Mouse (Mus musculus) heart, postnatal 0 days (tissue): ENCODE measurements around the gene Glmp. TPM values are rescaled to one million over a fixed set of nuclear protein-coding genes. Genes with fewer than 3 reads are reported as not detected.
A peak's percentile ranks its signal among the peaks of the same experiment; 100 is the strongest.

Experiments used
- ATAC-seq: fragments of 200-750 bp; cut with Nextera tagmentation; 2 replicates; pipeline ENCODE4 v1.8.0; 2017; ENCODE audit warnings: low read depth, moderate number of reproducible peaks, moderate library complexity; ENCODE audit not compliant: insufficient read depth
- DNase-seq: peaks from one replicate; pipeline ENCODE4 v3.0.0-alpha.2; 2016; ENCODE audit warnings: low spot score
- H3K27ac ChIP-seq: fragments of 300-500 bp; sonication (generic); 2 replicates; pipeline ENCODE4 v1.5.1; 2014; ENCODE audit warnings: low read depth, mild to moderate bottlenecking
- H3K27me3 ChIP-seq: fragments of 300-500 bp; sonication (generic); 2 replicates; pipeline ENCODE4 v1.6.1; 2014; ENCODE audit warnings: low read length, mixed read lengths; ENCODE audit not compliant: control insufficient read depth, insufficient read depth
- H3K36me3 ChIP-seq: fragments of 300-500 bp; sonication (generic); replicated peaks from 2 replicates; pipeline ENCODE4 v1.6.1; 2014; ENCODE audit warnings: low read length, mixed read lengths; ENCODE audit not compliant: control insufficient read depth, insufficient read depth
- H3K4me1 ChIP-seq: fragments of 300-500 bp; sonication (generic); 2 replicates; pipeline ENCODE4 v1.6.1; 2014; ENCODE audit warnings: antibody characterized with exemption; ENCODE audit not compliant: control insufficient read depth, insufficient read depth
- H3K4me2 ChIP-seq: fragments of 300-500 bp; sonication (generic); 2 replicates; pipeline ENCODE4 v1.6.1; 2014; ENCODE audit warnings: low read depth, mild to moderate bottlenecking, low read length, moderate library complexity
- H3K4me3 ChIP-seq: fragments of 300-500 bp; sonication (generic); 2 replicates; pipeline ENCODE4 v1.5.1; 2014; ENCODE audit warnings: low read depth, low read length
- H3K9ac ChIP-seq: fragments of 300-500 bp; sonication (generic); replicated peaks from 2 replicates; pipeline ENCODE4 v1.6.1; 2014; ENCODE audit warnings: low read depth, low read length, mixed read lengths
- H3K9me3 ChIP-seq: fragments of 300-500 bp; sonication (generic); replicated peaks from 2 replicates; pipeline ENCODE4 v1.6.1; 2016; ENCODE audit warnings: low read length; ENCODE audit not compliant: control insufficient read depth
- CTCF ChIP-seq: IDR thresholded peaks from 2 replicates; pipeline ENCODE4 v1.5.1; 2016; ENCODE audit warnings: antibody characterized with exemption, control low read depth, low read depth
- EP300 ChIP-seq: IDR thresholded peaks from 2 replicates; pipeline ENCODE4 v1.6.1; 2016; ENCODE audit warnings: antibody characterized with exemption, low read depth
- WGBS: fragments of 180-500 bp; shearing (Covaris S2); extraction: QIAGEN DNeasy Blood & Tissue Kit; methylation state at CpG from one replicate; pipeline ENCODE4 v1.1.7; 2014; 5-methylcytosine and 5-hydroxymethylcytosine counted together
- polyA plus RNA-seq: library from polyadenylated mRNA; unstranded; fragments of >200 nt; fragmentation: Nextera tagmentation; extraction: Ambion mirVana; gene quantifications from 2 replicates; pipeline ENCODE4 v1.2.1, GENCODE M21; 2015
- total RNA-seq: library from RNA; depleted of rRNA; stranded (reverse); fragments of >200 nt; gene quantifications from 2 replicates; pipeline ENCODE4 v1.2.3, GENCODE M21; 2014; ENCODE audit warnings: low replicate concordance

Gene Glmp
- total and polyA plus RNA-seq, 2 experiments from 2014 or later, result 75.1 to 129 TPM

- Histone ChIP-seq H3K9ac (peak overlapping the region; percentile 44), H3K27ac (peak overlapping the region; percentile 98), H3K27me3 (no peaks in the 10 kb centered on the region), H3K4me2 (peak overlapping the region; percentile 86), H3K4me1 (peaks cover 17% of the 10 kb centered on the region), H3K4me3 (peak overlapping the region; percentile 96), H3K36me3 (peaks cover 14% of the 10 kb centered on the region), H3K9me3 (no peaks in the 10 kb centered on the region)
- TF ChIP-seq EP300, result no peak
- no peak for TF ChIP-seq CTCF
- peak; percentile 8 for DNase-seq
- no peak for ATAC-seq
- 40% methylated on average over 11 of the region's 11 CpGs for WGBS
Observed at GRCm38 (mm10) chr3:88337367-88338020, 12.7 kb downstream of the Glmp start.

- DNase-seq (no peak), ATAC-seq (no peak)
- no peak overlapping the region for H3K9ac ChIP-seq
- H3K4me2 ChIP-seq, result no peak overlapping the region
- H3K4me1 ChIP-seq, result peaks cover 17% of the 10 kb centered on the region
- no peak overlapping the region for H3K4me3 ChIP-seq
- no peaks in the 10 kb centered on the region for H3K9me3 ChIP-seq
- peaks cover 22% of the 10 kb centered on the region for H3K36me3 ChIP-seq
- no peak overlapping the region for H3K27ac ChIP-seq
- TF ChIP-seq EP300 (no peak), CTCF (no peak)
- H3K27me3 ChIP-seq, result no peaks in the 10 kb centered on the region
- 78% methylated on average over 7 of the region's 7 CpGs for WGBS
Observed at GRCm38 (mm10) chr3:88338316-88338715, 13.5 kb downstream of the Glmp start.

- no peaks in the 10 kb centered on the region for H3K9me3 ChIP-seq
- no peak overlapping the region for H3K9ac ChIP-seq
- no peak overlapping the region for H3K4me2 ChIP-seq
- TF ChIP-seq EP300, result no peak
- TF ChIP-seq CTCF, result no peak
- H3K27ac ChIP-seq, result peak overlapping the region; percentile 8; the same call in 1 of the 2 replicates
- H3K4me1 ChIP-seq, result peaks cover 17% of the 10 kb centered on the region
- WGBS, result 62% methylated on average over 3 of the region's 3 CpGs
- peaks cover 29% of the 10 kb centered on the region for H3K36me3 ChIP-seq
- no peak for ATAC-seq
- H3K4me3 ChIP-seq, result no peak overlapping the region
- H3K27me3 ChIP-seq, result no peaks in the 10 kb centered on the region
- no peak for DNase-seq
Observed at GRCm38 (mm10) chr3:88339006-88339405, 14.2 kb downstream of the Glmp start.

DNA sequence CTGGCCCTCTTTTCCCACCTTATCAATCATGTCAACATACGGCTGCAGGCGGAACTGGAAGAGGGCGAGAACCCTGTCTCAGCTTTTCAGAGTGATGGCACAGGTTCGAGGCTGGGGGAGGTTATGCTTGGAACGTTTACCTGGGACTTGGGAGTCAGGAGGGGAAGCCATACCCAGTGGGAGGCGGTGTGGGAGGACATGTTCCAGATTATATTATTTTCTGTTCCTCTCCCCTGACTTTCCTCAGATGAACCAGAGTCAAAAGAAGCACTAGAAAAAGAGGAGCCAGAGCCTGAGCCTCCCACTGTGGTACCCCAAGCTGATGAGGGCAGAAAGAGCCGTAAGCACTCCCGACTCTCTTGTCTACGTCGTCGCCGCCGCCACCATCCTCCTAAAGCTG is 25.9 kb downstream of the Glmp start:
- no peaks in the 10 kb centered on the region for H3K4me1 ChIP-seq
- H3K4me2 ChIP-seq, result no peak overlapping the region
- no peak for DNase-seq
- no peak overlapping the region for H3K4me3 ChIP-seq
- no peaks in the 10 kb centered on the region for H3K9me3 ChIP-seq
- no peak overlapping the region for H3K9ac ChIP-seq
- peaks cover 100% of the 10 kb centered on the region for H3K36me3 ChIP-seq
- H3K27ac ChIP-seq, result no peak overlapping the region
- H3K27me3 ChIP-seq, result no peaks in the 10 kb centered on the region
- 65% methylated on average over 13 of the region's 13 CpGs for WGBS
- no peak for ATAC-seq
- TF ChIP-seq EP300, result no peak
- no peak for TF ChIP-seq CTCF

DNA sequence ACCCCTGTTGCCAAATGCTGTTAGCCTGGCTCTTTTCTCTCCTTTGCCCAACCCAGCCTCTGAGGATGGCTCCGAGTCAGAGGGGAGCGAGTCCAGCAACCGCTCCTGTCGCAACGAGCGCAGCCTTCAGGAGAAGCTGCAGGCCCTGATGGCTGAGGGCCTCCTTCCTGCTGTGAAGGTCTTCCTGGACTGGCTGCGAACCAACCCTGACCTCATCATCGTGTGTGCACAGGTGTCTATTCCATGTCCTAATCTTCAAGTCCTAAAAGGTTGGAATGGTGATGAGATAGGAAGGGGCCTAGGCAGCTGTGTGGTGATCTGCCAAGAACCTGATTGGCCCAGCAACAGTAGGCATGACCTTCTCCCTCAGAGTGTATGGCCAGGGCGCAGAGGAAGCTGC is 28.1 kb downstream of the Glmp start:
- ATAC-seq (no peak), DNase-seq (no peak)
- H3K27me3 ChIP-seq, result no peaks in the 10 kb centered on the region
- H3K36me3 ChIP-seq, result peaks cover 100% of the 10 kb centered on the region
- TF ChIP-seq CTCF (no peak), EP300 (no peak)
- H3K4me3 ChIP-seq, result no peak overlapping the region
- no peak overlapping the region for H3K4me2 ChIP-seq
- no peaks in the 10 kb centered on the region for H3K4me1 ChIP-seq
- WGBS, result 83% methylated on average over 9 of the region's 9 CpGs
- no peak overlapping the region for H3K9ac ChIP-seq
- H3K27ac ChIP-seq, result no peak overlapping the region
- no peaks in the 10 kb centered on the region for H3K9me3 ChIP-seq
